8 mouse cellular contexts compared by ENCODE assay signal in the genomic region with DNA sequence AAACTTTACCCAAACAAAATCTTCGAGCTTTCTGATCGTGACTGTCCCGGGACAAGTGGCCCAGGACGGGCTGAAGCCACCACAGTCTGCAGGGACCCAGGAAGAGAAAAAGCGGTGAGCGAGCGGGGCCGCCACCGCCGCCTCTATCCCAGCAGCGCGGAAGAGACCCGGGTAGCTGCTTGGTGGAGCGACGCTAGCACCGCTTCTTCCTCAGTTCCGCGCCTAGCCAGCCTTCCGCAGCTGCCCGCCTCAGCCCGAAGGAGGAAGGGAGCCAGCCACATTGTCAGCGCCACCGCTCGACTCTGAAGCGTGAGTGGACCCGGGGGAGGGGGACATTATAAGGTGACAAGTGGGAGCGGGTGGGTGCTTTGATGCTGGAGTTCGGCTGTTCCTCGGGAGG. TPM values are rescaled to one million over a fixed set of nuclear protein-coding genes. Genes with fewer than 3 reads are reported as not detected.
DNase-seq lines count a peak whose midpoint lies in the region; ATAC-seq and TF ChIP-seq lines count a peak whose summit lies in the region.

No protein-coding gene starts in this region.

- ATAC-seq in forebrain, embryonic 11.5 days (replicated peaks; ENCODE audit: low FRiP score), result no peak
- ATAC-seq in lung, embryonic 14.5 days (ENCODE audit: insufficient read depth), result peak; percentile 10; the same call in 1 of the 2 replicates
- no peak for ATAC-seq in neural tube, embryonic 15.5 days (ENCODE audit: low FRiP score)

- H3K9ac ChIP-seq in forebrain, embryonic 11.5 days (ENCODE audit: low read length), result peak overlapping the region; percentile 87
- H3K9ac ChIP-seq in lung, embryonic 14.5 days, result peak overlapping the region; percentile 84
- peak overlapping the region; percentile 88 for H3K9ac ChIP-seq in neural tube, embryonic 15.5 days (replicated peaks)

- peaks cover 14% of the 10 kb centered on the region for H3K4me1 ChIP-seq in bone marrow macrophage, adult 2 months (ENCODE audit: control insufficient read depth, insufficient read depth, low read length)
- no peaks in the 10 kb centered on the region; the same call in 1 of the 2 replicates for H3K4me1 ChIP-seq in forebrain, embryonic 11.5 days (replicated peaks; ENCODE audit: control insufficient read depth, insufficient read depth, low read length)
- peaks cover 11% of the 10 kb centered on the region; the same call in 1 of the 2 replicates for H3K4me1 ChIP-seq in lung, embryonic 14.5 days (ENCODE audit: insufficient read depth)
- H3K4me1 ChIP-seq in neural tube, embryonic 15.5 days, result peaks cover 35% of the 10 kb centered on the region

- H3K36me3 ChIP-seq in forebrain, embryonic 11.5 days (ENCODE audit: control insufficient read depth, insufficient read depth, low read length), result no peaks in the 10 kb centered on the region
- H3K36me3 ChIP-seq in lung, embryonic 14.5 days (ENCODE audit: insufficient read depth), result no peaks in the 10 kb centered on the region
- no peaks in the 10 kb centered on the region for H3K36me3 ChIP-seq in neural tube, embryonic 15.5 days

- peak; percentile 37 to 43 for DNase-seq in CD8-positive naive resting alpha-beta T cell, adult 2 months (ENCODE audit: low read depth in 2 of 2, low spot score in 2 of 2)
- DNase-seq in forebrain, embryonic 11.5 days (ENCODE audit: low spot score), result peak; percentile 66
- peak; percentile 51 to 56 for DNase-seq in heart, postnatal 10 days
- peak; percentile 60 to 72 for DNase-seq in kidney, postnatal 4 days
- DNase-seq in lung, embryonic 14.5 days, result peak; percentile 55
- peak; percentile 79 for DNase-seq in thymus, postnatal 0 days (ENCODE audit: low spot score)

- TF ChIP-seq CTCF in bone marrow macrophage, adult 2 months (IDR thresholded peaks at IDR 0.05; ENCODE audit: low read depth, low read length), result no peak
- no peak for TF ChIP-seq CTCF in lung, embryonic 14.5 days (IDR thresholded peaks at IDR 0.05; ENCODE audit: low read depth)

- peak overlapping the region; percentile 58 for H3K27ac ChIP-seq in bone marrow macrophage, adult 2 months (ENCODE audit: insufficient read depth, low read depth, low read length)
- no peak overlapping the region for H3K27ac ChIP-seq in forebrain, embryonic 11.5 days (ENCODE audit: low read depth, low read length)
- H3K27ac ChIP-seq in lung, embryonic 14.5 days (ENCODE audit: low read depth), result peak overlapping the region; percentile 95; the same call in 1 of the 2 replicates
- peak overlapping the region; percentile 93 for H3K27ac ChIP-seq in neural tube, embryonic 15.5 days (replicated peaks)

- 0% methylated on average over 29 of the region's 29 CpGs for WGBS in forebrain, embryonic 11.5 days
- 0% methylated on average over 29 of the region's 29 CpGs for WGBS in lung, embryonic 14.5 days
- WGBS in neural tube, embryonic 15.5 days, result under 1% methylated on average over 29 of the region's 29 CpGs

- no peaks in the 10 kb centered on the region for H3K9me3 ChIP-seq in forebrain, embryonic 11.5 days (ENCODE audit: control insufficient read depth, low read length)
- no peaks in the 10 kb centered on the region for H3K9me3 ChIP-seq in lung, embryonic 14.5 days (ENCODE audit: low read depth, low read length)
- H3K9me3 ChIP-seq in neural tube, embryonic 15.5 days (replicated peaks), result no peaks in the 10 kb centered on the region

- H3K4me2 ChIP-seq in forebrain, embryonic 11.5 days (ENCODE audit: low read depth, low read length, severe bottlenecking), result peak overlapping the region; percentile 95
- peak overlapping the region; percentile 99 for H3K4me2 ChIP-seq in lung, embryonic 14.5 days
- peak overlapping the region; percentile 99 for H3K4me2 ChIP-seq in neural tube, embryonic 15.5 days

- intact Hi-C loops in heart, postnatal 10 days (cut with DNase I), result no loop called here

- H3K27me3 ChIP-seq in forebrain, embryonic 11.5 days (ENCODE audit: control insufficient read depth, insufficient read depth, low read length), result no peaks in the 10 kb centered on the region
- H3K27me3 ChIP-seq in lung, embryonic 14.5 days (ENCODE audit: insufficient read depth, low read length), result no peaks in the 10 kb centered on the region
- no peaks in the 10 kb centered on the region for H3K27me3 ChIP-seq in neural tube, embryonic 15.5 days (replicated peaks)

- peak overlapping the region; percentile 94 for H3K4me3 ChIP-seq in bone marrow macrophage, adult 2 months (ENCODE audit: insufficient read depth, low read length)
- H3K4me3 ChIP-seq in forebrain, embryonic 11.5 days (ENCODE audit: low read depth, low read length), result peak overlapping the region; percentile 97
- H3K4me3 ChIP-seq in lung, embryonic 14.5 days (ENCODE audit: low read depth, low read length), result peak overlapping the region; percentile 97
- H3K4me3 ChIP-seq in neural tube, embryonic 15.5 days (replicated peaks), result peak overlapping the region; percentile 98

- TF ChIP-seq POLR2A in bone marrow macrophage, adult 2 months (IDR thresholded peaks at IDR 0.05; ENCODE audit: borderline replicate concordance, low read depth, low read length), result no peak

RNA-seq across cellular contexts. Expression of a gene that starts 0.4 kb away (rescaled TPM):
- 10.2 and 10.6 TPM in 2 replicates for polyA plus RNA-seq in bone marrow macrophage, adult 2 months (2012; ENCODE audit: insufficient read depth, insufficient read length, missing spikeins)
- polyA plus RNA-seq in forebrain, embryonic 11.5 days (2014; fragmentation: Nextera tagmentation; extraction: Ambion mirVana), result 19.5 and 20.5 TPM in 2 replicates
- 10 to 100 TPM; 59.8 to 61.5 TPM for total RNA-seq in heart, postnatal 10 days (2021)
- polyA plus RNA-seq in lung, embryonic 14.5 days (2014; fragmentation: Nextera tagmentation; extraction: Ambion mirVana), result 9.5 and 9.8 TPM in 2 replicates
- 52.0 and 52.8 TPM in 2 replicates for polyA plus RNA-seq in neural tube, embryonic 15.5 days (2015; fragmentation: Nextera tagmentation; extraction: Ambion mirVana)
- 15.0 and 18.2 TPM in 2 replicates for polyA plus RNA-seq in thymus, postnatal 0 days (2015; fragmentation: Nextera tagmentation; extraction: Ambion mirVana)
